Mouse (Mus musculus): ENCODE measurements around the gene Ppp6r3.
A peak's percentile ranks its signal among the peaks of the same experiment; 100 is the strongest.

Ppp6r3 gene

GRCm38 (mm10) chr19:3519471-3520169 lies 55.9 kb downstream of the Ppp6r3 start:
- DNase-seq (ENCODE audit: low spot score) = no peak

DNA sequence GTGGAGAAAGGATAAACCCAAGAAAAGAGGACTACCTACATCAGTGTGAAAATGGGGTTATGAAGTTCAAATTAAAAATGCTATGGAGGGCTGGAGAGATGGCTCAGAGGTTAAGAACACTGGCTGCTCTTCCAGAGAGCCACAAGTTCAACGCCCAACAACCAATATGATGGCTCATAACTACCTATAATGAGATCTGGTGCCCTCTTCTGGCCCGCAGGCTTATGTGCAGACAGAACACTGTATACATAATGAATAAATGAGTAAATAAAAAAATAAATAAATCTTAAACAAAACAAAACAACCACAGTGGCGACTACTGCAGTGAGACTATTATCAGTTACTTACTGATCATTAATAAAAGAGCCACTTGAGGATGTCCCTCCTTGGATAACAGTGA lies 78.3 kb downstream of the Ppp6r3 start:
- no peak for DNase-seq (ENCODE audit: low spot score)

DNA sequence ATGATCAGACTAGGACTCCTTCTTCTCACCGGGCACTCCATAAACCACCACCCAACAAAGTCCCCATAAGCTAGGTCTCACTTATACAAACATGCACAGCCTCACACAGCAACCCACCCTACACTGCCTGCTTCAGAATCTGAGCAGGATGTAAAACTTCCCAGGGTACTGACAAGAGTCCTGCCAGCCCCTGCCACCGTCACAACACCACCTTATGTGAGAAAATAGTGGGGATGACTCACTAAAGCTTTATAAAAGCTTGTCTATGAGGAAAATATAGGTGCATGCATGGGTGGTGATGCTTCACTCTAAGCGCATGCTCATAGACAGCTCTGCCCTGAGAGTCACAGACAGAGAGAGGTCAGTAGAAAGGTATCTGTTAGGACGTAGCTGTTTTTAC lies 85.7 kb downstream of the Ppp6r3 start:
- DNase-seq (ENCODE audit: low spot score) = no peak

DNA sequence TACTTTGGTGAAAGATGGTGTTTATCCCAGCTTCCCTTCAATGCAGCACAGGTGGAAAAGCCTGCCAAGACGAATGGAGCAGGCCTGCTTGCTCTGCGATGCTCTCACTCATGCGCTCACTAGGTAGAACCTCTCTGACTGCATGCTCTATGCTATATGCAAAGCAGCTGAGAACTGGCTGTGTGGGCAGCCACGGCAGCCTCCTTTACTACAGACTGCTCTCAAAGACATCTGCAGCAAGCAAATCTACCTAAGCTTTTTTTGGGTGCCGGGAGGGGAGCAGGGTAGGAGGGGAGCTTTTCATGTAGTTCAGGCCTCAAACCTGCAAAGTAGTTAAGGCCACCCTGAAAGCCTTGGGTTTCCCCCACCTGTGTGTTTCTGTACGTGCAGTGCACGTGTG lies 92.7 kb downstream of the Ppp6r3 start:
- DNase-seq (ENCODE audit: low spot score) = no peak

DNA sequence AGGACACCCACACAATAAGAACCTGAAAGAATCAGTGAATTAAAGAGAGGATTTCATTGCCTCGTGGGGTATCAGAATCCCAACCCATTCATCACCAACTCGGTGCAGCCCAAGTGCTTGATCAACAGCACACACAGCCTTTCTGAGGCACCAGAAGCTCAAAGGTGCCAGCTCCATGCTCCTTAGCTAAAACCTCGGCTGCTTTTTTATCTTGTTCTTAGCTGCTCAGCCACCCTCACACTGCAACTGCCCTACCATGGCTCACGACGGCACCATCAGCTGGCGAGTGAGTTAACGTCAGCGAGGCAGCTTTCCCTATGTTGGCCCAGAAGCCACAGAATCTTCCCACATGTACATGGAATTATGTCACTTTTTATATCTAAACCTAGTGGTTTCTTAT lies 95.4 kb downstream of the Ppp6r3 start:
- DNase-seq (ENCODE audit: low spot score) = no peak

DNA sequence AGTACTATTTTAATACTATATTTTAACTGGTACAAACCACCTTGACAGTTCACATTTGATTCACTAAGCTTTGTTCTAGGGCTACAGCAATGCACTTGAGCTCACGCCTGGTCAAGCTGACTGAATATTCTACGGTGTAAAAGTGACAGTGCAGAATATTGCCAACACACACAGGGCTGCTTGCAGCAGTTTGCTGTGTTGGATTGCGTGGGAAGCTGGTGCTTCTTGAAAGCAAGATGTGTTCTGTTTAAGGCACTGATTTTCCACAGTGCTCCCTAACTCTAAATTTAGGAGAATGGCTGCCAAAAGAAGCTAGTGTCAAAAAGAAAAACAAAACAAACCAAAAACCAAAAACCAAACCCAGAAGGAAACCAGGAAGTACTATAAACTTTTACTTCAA lies 98.6 kb downstream of the Ppp6r3 start:
- DNase-seq (ENCODE audit: low spot score) = no peak

DNA sequence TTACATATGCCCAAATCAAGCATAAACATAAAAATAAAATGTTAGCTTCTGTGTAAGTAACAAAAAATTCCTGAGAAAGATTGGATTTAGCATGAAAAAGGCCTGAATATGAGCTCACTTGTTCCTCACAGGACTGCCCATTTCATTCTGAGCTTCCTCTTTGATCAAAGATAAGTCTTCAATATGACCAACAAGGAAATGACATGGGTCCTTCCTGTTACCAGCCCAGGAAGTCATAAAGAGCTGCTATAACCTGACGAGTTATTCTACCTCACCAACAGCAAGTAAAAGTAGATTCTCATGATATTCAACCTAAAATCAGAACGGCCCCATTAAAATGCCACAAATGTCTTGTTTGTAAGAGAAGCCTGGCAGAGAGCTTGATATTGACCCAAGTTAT lies 104.3 kb downstream of the Ppp6r3 start:
- DNase-seq (ENCODE audit: low spot score) = no peak

DNA sequence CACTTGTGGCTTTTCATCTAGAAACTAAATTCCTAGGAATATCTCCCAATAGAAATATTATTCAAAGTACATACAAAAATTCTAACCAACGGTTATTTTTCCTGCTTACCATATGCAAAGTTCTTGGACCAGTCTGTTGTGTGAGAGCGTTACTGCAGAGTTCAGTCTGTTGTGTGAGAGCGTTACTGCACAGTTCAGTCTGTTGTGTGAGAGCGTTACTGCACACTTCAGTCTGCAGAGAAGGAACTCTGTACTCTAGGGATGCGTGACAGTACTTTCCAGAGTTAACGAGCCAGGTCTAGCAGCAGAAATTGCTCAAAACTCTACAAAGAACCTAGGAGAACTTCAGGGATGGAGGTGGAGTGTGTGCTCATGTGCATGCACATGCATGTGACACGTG lies 108.0 kb downstream of the Ppp6r3 start:
- no peak for DNase-seq (ENCODE audit: low spot score)

DNA sequence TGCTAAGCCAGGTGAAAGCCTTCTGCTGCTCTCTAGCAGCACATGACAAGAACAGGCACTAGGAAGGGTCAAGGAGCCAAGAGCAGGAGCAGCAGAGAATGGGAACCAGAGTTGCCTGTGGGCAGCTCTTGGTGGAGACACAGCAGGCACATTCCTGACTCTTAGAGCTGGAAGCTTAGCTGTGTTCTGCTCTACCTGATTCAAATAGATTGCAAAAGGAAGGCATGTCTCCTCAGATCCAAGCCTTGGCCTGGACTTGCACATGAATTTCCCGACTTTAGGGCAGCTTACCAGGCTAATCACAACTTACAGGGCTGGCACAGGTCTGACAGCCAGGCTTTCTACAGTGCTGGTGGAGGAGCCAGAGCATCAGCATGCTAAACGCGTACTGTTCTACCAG lies 115.6 kb downstream of the Ppp6r3 start:
- no peak for DNase-seq (ENCODE audit: low spot score)

- no peak for DNase-seq (ENCODE audit: low spot score)
These were observed 117.0 kb downstream of the Ppp6r3 start for GRCm38 (mm10) chr19:3458331-3459099.

- DNase-seq (ENCODE audit: low spot score) = no peak
These were observed 117.8 kb downstream of the Ppp6r3 start for GRCm38 (mm10) chr19:3457700-3458099.

GRCm38 (mm10) chr19:3451649-3452048 lies 123.9 kb downstream of the Ppp6r3 start:
- no peak for DNase-seq (ENCODE audit: low spot score)

DNA sequence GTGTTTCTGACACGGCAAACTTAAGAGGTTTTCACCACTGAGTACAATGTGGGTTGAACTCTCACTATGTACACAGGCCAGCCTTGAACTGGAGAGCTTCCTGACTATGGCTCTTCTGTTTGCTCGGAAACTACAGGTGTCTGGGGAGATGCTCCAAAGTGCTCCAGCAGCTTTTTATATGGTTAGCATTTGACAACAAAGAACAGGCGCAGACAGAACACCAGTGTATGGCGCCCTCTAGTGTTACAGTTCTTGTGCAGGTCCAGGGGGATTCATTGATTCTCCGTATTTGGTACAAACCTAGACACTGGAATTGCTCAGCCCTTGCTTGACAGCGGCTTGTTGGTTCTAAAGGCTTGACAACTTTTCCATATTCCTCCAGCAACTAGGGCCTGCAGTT lies 124.4 kb downstream of the Ppp6r3 start:
- DNase-seq (ENCODE audit: low spot score) = peak; percentile 54

DNA sequence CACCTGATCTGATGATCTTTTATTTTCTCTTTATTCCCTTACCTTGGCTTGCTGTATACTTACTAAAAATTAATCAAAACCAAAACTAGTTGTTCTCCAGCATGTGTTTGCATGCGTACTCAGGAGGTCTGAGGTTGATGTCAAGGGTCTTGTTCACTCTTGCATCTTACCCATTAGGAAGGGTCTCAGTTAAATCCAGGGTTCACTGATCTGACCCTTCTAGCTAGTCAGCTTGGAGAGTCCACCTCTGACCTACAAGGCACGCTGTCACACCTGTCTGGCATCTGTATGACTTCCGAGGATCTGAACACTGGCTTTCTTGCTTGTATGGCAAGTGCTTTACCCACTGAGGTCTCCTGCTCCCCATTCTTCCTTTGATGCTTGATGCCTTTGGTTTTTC lies 124.8 kb downstream of the Ppp6r3 start:
- no peak for DNase-seq (ENCODE audit: low spot score)

- no peak for DNase-seq (ENCODE audit: low spot score)
These were observed 126.3 kb downstream of the Ppp6r3 start for GRCm38 (mm10) chr19:3449248-3449647.

DNA sequence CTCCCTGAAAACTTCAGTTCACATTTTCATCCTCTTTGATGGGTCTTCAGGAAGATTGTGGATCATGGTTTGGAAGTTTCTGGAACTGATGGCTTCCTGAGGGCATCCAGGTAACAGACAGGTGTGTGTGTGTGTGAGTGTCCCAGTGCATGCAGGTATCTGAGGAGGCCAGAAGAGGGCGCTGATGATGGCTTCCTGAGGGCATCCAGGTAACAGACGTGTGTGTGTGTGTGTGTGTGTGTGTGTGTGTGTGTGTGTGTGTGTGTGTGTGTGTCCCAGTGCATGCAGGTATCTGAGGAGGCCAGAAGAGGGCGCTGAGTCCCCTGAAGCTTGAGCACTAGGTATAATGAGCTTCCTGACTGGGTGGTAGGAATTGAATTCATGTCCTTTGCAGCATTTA lies 128.2 kb downstream of the Ppp6r3 start:
- DNase-seq (ENCODE audit: low spot score) = no peak

DNA sequence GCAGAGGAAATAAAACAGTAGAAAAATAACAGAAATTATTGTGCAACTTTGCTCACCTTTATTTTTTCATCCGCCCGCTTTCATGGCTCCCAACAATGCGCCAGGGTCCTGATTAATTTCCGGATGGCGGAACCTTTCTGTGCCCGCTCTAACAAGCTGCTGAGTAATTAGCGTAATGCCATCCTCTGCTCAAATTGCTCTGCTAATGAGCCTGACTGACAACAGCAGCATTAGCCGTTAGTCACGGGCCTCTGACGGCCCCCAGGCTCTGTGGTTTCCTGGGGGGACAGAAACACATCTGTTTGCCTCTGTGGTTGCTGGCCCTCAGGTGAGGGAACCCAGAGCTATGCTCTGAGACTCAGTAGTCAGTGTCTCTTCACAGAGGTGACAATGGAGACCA lies 134.5 kb downstream of the Ppp6r3 start:
- no peak for DNase-seq (ENCODE audit: low spot score)

GRCm38 (mm10) chr19:3440667-3441066 lies 134.9 kb downstream of the Ppp6r3 start:
- DNase-seq (ENCODE audit: low spot score) = no peak

DNA sequence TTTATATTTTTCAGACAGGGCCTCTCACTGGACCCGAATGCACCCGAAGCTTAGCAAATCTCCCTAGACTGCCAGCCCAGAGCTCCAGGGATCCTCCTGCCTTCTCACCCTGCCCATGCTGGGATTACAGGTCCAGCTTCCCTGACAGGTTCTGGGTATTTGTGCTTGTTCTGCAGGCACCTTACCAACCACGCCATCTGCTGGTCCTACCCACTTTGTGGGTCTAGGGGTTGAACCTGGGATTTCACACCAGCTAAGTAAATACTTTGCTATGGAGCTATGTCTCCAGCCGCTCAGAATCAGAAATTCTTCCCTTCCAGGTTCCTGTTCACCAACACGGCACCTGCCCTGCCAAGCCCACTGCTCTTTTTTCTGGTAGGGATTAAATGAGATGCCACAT lies 137.6 kb downstream of the Ppp6r3 start:
- DNase-seq (ENCODE audit: low spot score) = no peak

- DNase-seq (ENCODE audit: low spot score) = peak; percentile 50
These were observed 138.7 kb downstream of the Ppp6r3 start for GRCm38 (mm10) chr19:3436840-3437239.

GRCm38 (mm10) chr19:3435824-3436223 lies 139.7 kb downstream of the Ppp6r3 start:
- DNase-seq (ENCODE audit: low spot score) = no peak

DNA sequence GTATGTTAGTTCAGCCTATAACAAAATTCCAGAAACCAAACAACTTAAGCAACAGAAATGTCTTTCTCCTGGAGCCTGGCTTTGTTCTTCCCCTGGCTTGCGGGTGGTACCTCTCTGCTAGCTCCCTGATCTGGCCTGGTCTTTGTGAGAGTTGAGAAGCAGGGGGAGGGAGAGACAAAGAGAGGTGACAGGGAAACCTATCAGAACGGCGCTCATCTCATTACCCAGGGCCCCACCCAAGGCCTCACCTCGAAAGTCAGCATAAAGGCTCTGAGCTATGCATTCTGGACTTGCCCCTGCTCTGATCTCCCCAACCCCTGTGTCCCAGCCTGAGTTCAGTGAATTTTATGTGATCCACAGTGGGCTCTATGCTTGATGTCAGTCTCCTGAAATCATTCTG lies 140.9 kb downstream of the Ppp6r3 start:
- no peak for DNase-seq (ENCODE audit: low spot score)

DNA sequence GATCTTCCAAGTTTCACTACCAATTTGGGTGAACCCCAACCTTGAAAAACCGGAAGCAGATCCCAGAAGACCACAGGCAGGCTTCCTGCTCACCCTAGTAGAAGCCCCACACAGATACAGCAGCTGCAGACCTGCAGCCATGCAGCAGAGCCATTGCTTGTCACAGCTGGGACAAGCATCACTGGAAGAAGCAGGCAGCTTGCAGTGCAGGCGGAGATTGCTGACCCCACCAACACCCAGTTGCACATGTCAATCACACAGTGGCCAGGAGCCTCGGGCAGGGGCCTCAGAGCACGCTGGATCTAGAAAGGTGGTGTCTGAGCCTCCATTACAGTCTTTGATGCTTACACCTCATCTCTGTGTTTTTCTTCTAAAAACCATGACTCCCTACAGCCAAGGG lies 141.4 kb downstream of the Ppp6r3 start:
- no peak for DNase-seq (ENCODE audit: low spot score)

GRCm38 (mm10) chr19:3431969-3432368 lies 143.6 kb downstream of the Ppp6r3 start:
- DNase-seq (ENCODE audit: low spot score) = no peak

Data from c-Kit-positive CD71-positive TER-119-positive erythroid progenitor cells, embryonic 14.5 days (primary cell).